Mouse (Mus musculus) MEL (cell line): Measurements from ENCODE around the gene Nsg1. TPM values are rescaled to one million over a fixed set of nuclear protein-coding genes. Genes with fewer than 3 reads are reported as not detected.

Experiments
- DNase-seq: peaks from one replicate; pipeline ENCODE4 v3.0.0; 2011; ENCODE audit warnings: low read depth, low spot score
- H3K27ac ChIP-seq: 2 replicates; pipeline ENCODE4 v1.5.1; 2012; ENCODE audit warnings: low read depth, mild to moderate bottlenecking, control low read depth, low read length, moderate library complexity; ENCODE audit not compliant: control insufficient read depth
- H3K27me3 ChIP-seq, 2 experiments: fragments of 150-350 bp in 1 of 2; sonication (generic) in 1 of 2; 2 replicates each; pipeline ENCODE4 v1.6.1; 2012; ENCODE audit warnings: low read length in 2 of 2, mild to moderate bottlenecking in 2 of 2, improper control_type of control experiment in 1 of 2, moderate library complexity in 1 of 2; ENCODE audit not compliant: insufficient read depth in 2 of 2, control insufficient read depth in 1 of 2
- H3K36me3 ChIP-seq, 2 experiments: 2 replicates each; pipeline ENCODE4 v1.6.1; 2012 to 2014; ENCODE audit warnings: low read length in 2 of 2, improper control_type of control experiment in 1 of 2, inconsistent platforms in 1 of 2, mild to moderate bottlenecking in 1 of 2; ENCODE audit not compliant: insufficient read depth in 2 of 2, control insufficient read depth in 1 of 2
- H3K4me1 ChIP-seq, 2 experiments: fragments of 150-350 bp in 1 of 2; sonication (generic) in 1 of 2; 2 replicates each; pipeline ENCODE4 v1.6.1; 2012; ENCODE audit warnings: low read length in 2 of 2, improper control_type of control experiment in 1 of 2, mild to moderate bottlenecking in 1 of 2; ENCODE audit not compliant: insufficient read depth in 2 of 2, control insufficient read depth in 1 of 2
- H3K4me3 ChIP-seq, 2 experiments: fragments of 150-350 bp in 1 of 2; sonication (generic) in 1 of 2; 2 replicates each; pipeline ENCODE4 v1.5.1; 2012; ENCODE audit warnings: low read depth in 2 of 2, low read length in 2 of 2, mild to moderate bottlenecking in 2 of 2, moderate library complexity in 2 of 2, control low read depth in 1 of 2, improper control_type of control experiment in 1 of 2; ENCODE audit not compliant: control insufficient read depth in 1 of 2, insufficient read depth in 1 of 2
- H3K79me2 ChIP-seq: 2 replicates; pipeline ENCODE4 v1.6.1; 2012; ENCODE audit warnings: mild to moderate bottlenecking, low read length, moderate library complexity; ENCODE audit not compliant: control insufficient read depth, poor library complexity, insufficient read depth
- H3K9ac ChIP-seq: 2 replicates; pipeline ENCODE4 v1.6.1; 2012; ENCODE audit warnings: low read depth, mild to moderate bottlenecking, control low read depth, low read length, moderate library complexity; ENCODE audit not compliant: control insufficient read depth, poor library complexity, severe bottlenecking
- H3K9me3 ChIP-seq: fragments of 150-350 bp; sonication (generic); replicated peaks from 2 replicates; pipeline ENCODE4 v1.6.1; 2012; ENCODE audit warnings: mild to moderate bottlenecking, low read length, improper control_type of control experiment, moderate library complexity; ENCODE audit not compliant: insufficient read depth
- BHLHE40 ChIP-seq: IDR thresholded peaks from 2 replicates; pipeline ENCODE4 v1.6.1; 2012; ENCODE audit warnings: low read depth, mild to moderate bottlenecking, inconsistent platforms, low read length, improper control_type of control experiment, borderline replicate concordance
- CHD1 ChIP-seq: IDR thresholded peaks from 2 replicates; pipeline ENCODE4 v1.6.1; 2012; ENCODE audit warnings: low read depth, mild to moderate bottlenecking, inconsistent platforms, low read length, improper control_type of control experiment
- CHD2 ChIP-seq: IDR thresholded peaks from 2 replicates; pipeline ENCODE4 v1.6.1; 2011; ENCODE audit warnings: low read length, improper control_type of control experiment
- CTCF ChIP-seq, 3 experiments: IDR thresholded peaks in 2 of 3; conservative IDR thresholded peaks in 1 of 3; 2 replicates each; pipeline ENCODE4 v1.5.1; 2011 to 2012; ENCODE audit warnings: low read length in 3 of 3, low read depth in 2 of 3, mild to moderate bottlenecking in 2 of 3, improper control_type of control experiment in 1 of 3, inconsistent platforms in 1 of 3, mixed read lengths in 1 of 3, moderate library complexity in 1 of 3; ENCODE audit not compliant: control insufficient read depth in 1 of 3, insufficient read depth in 1 of 3, poor library complexity in 1 of 3, severe bottlenecking in 1 of 3
- EP300 ChIP-seq, 2 experiments: IDR thresholded peaks; 2 replicates each; pipeline ENCODE4 v1.6.1; 2011; ENCODE audit warnings: improper control_type of control experiment in 2 of 2, low read length in 2 of 2, low read depth in 1 of 2, mild to moderate bottlenecking in 1 of 2
- ETS1 ChIP-seq: IDR thresholded peaks from 2 replicates; pipeline ENCODE4 v1.6.1; 2012; ENCODE audit warnings: low read depth, mild to moderate bottlenecking, inconsistent platforms, low read length, improper control_type of control experiment, moderate library complexity
- HCFC1 ChIP-seq: IDR thresholded peaks from 2 replicates; pipeline ENCODE4 v1.6.1; 2012; ENCODE audit warnings: low read depth, mild to moderate bottlenecking, inconsistent platforms, low read length, improper control_type of control experiment, moderate library complexity
- MAZ ChIP-seq: IDR thresholded peaks from 2 replicates; pipeline ENCODE4 v1.6.1; 2012; ENCODE audit warnings: low read depth, mild to moderate bottlenecking, inconsistent platforms, low read length, improper control_type of control experiment
- NELFE ChIP-seq: IDR thresholded peaks from 2 replicates; pipeline ENCODE4 v1.6.1; 2011; ENCODE audit warnings: low read depth, low read length, improper control_type of control experiment
- POLR2A ChIP-seq, 2 experiments: IDR thresholded peaks; 2 replicates each; pipeline ENCODE4 v1.6.1; 2011 to 2012; ENCODE audit warnings: low read length in 2 of 2, mild to moderate bottlenecking in 2 of 2, control low read depth in 1 of 2, improper control_type of control experiment in 1 of 2, low read depth in 1 of 2, moderate library complexity in 1 of 2; ENCODE audit not compliant: control insufficient read depth in 1 of 2, insufficient read depth in 1 of 2, poor library complexity in 1 of 2
- POLR2AphosphoS5 ChIP-seq: IDR thresholded peaks from 2 replicates; pipeline ENCODE4 v1.6.1; 2012; ENCODE audit warnings: low read depth, borderline replicate concordance, mild to moderate bottlenecking, inconsistent platforms, low read length, moderate library complexity, mixed read lengths
- TCF12 ChIP-seq: IDR thresholded peaks from 2 replicates; pipeline ENCODE4 v1.6.1; 2014; ENCODE audit warnings: low read depth, mild to moderate bottlenecking, inconsistent platforms, low read length, improper control_type of control experiment, moderate library complexity
- USF1 ChIP-seq: IDR thresholded peaks from 2 replicates; pipeline ENCODE4 v1.6.1; 2014; ENCODE audit warnings: low read depth, mild to moderate bottlenecking, inconsistent platforms, low read length, improper control_type of control experiment, moderate library complexity
- USF2 ChIP-seq, 2 experiments: IDR thresholded peaks; 2 replicates each; pipeline ENCODE4 v1.6.1; 2011 to 2012; ENCODE audit warnings: improper control_type of control experiment in 2 of 2, low read length in 2 of 2, borderline replicate concordance in 1 of 2, inconsistent platforms in 1 of 2, low read depth in 1 of 2, mild to moderate bottlenecking in 1 of 2; ENCODE audit not compliant: insufficient read depth in 1 of 2
- ZC3H11A ChIP-seq: IDR thresholded peaks from 2 replicates; pipeline ENCODE4 v1.6.1; 2012; ENCODE audit warnings: low read depth, mild to moderate bottlenecking, inconsistent platforms, low read length, improper control_type of control experiment
- ZKSCAN1 ChIP-seq: IDR thresholded peaks from 2 replicates; pipeline ENCODE4 v1.6.1; 2012; ENCODE audit warnings: low read depth, mild to moderate bottlenecking, inconsistent platforms, low read length, improper control_type of control experiment, moderate library complexity
- ZNF384 ChIP-seq: IDR thresholded peaks from 2 replicates; pipeline ENCODE4 v1.6.1; 2012; ENCODE audit warnings: low read depth, mild to moderate bottlenecking, inconsistent platforms, low read length, improper control_type of control experiment
- polyA plus RNA-seq, 2 experiments: library from polyadenylated mRNA; stranded (reverse) in 1 of 2; unstranded in 1 of 2; fragments of >175 nt in 1 of 2; fragments of >200 nt in 1 of 2; gene quantifications; 2 replicates each; pipeline versions ENCODE4 v1.2.1 to v1.2.4; 2012; ENCODE audit warnings: low replicate concordance in 2 of 2, low read depth in 1 of 2; ENCODE audit not compliant: insufficient read length in 2 of 2, insufficient read depth in 1 of 2, missing spikeins in 1 of 2
- total RNA-seq: library from RNA; depleted of rRNA; stranded (reverse); fragments of 300-350 nt; gene quantifications from 2 replicates; pipeline ENCODE4 v1.2.3, GENCODE M21; 2012

Gene Nsg1
- total and polyA plus RNA-seq, 3 experiments = 0.12 to 0.18 TPM; not detected in 1

DNA sequence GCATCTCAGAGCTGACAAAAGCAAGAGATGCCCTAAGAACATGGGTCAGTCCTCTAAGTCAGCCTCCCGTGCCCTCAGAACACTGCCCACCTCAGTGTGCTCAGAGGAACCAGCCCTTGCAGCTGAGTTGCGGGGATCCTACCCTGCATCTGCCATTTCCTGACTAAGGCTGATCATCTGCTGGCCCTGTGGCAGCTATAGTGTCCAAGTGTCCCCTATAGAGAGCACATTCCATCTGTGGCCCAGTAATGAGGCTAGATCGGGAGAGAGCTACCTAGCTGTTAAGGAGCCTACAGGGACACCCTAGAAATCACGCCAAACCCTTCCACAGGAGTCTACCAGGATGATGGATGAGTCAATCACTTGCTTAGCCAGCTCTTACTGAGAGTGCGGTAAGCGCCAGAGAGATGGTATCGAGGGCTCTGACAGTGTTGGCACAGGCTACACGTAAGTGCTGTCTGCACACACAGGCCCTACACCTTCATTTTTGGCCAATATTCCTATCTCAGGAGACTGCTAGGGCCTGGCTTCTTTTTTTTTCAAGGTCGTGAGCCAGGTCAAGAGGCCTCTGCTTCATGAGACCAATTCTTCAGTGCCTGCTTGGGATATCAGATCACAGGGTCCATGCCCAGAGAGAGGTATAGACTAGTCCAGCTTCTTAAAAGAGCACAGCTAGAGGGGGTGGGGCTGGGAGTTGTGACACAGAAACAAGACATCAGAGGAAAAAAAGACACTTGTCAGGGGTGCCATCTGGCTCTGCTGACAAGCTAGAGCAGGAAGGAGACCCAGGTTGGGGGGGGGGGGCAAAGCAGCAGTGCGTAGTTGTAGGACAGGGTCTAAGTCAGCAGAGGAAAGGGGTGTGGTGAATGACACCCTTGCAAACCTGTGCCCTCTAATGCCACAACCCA is 7.3 kb downstream of the Nsg1 start:
- no peak for TF ChIP-seq MAZ
- no peak for TF ChIP-seq NELFE
- no peak for TF ChIP-seq USF2 (IDR thresholded peaks at IDR 0.05; ENCODE audit: borderline replicate concordance in 1 of 2, insufficient read depth in 1 of 2, low read depth in 1 of 2, low read length in 2 of 2)
- TF ChIP-seq, all 39 proteins: peak for 0
- no peaks in the 10 kb centered on the region for H3K9me3 ChIP-seq
- no peaks in the 10 kb centered on the region for H3K4me1 ChIP-seq
- H3K36me3 ChIP-seq = no peaks in the 10 kb centered on the region
- no peak overlapping the region for H3K27ac ChIP-seq
- H3K27me3 ChIP-seq = no peaks in the 10 kb centered on the region
- no peak for DNase-seq
- no peak overlapping the region for H3K9ac ChIP-seq
- no peaks in the 10 kb centered on the region for H3K79me2 ChIP-seq
- H3K4me3 ChIP-seq = no peak overlapping the region

DNA sequence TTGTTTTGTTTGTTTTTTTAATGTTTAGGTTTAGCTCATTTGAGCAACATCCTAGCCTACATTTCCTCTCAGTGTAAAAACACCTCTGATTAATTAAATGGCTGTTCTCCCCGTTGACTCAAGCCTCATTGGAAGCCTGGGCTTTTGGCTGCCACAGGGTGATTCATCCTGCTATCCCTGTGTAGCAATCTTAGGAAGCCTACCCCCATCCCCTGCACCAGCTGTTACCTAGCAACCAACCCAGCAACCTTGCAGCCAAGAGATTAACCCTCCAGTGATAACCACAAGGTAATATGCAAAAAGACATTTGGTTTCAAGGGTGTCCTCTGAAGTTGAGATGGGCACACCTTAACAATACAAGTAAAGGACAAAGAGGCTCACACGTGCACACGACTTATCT is 8.4 kb downstream of the Nsg1 start:
- Histone ChIP-seq H3K9me3 (no peaks in the 10 kb centered on the region), H3K79me2 (no peaks in the 10 kb centered on the region), H3K27ac (no peak overlapping the region), H3K27me3 (no peaks in the 10 kb centered on the region), H3K4me3 (no peak overlapping the region), H3K4me1 (no peaks in the 10 kb centered on the region), H3K9ac (no peak overlapping the region), H3K36me3 (no peaks in the 10 kb centered on the region)
- TF ChIP-seq MAZ (no peak), POLR2A (IDR thresholded peaks at IDR 0.05; ENCODE audit: control insufficient read depth in 1 of 2, insufficient read depth in 1 of 2, low read depth in 1 of 2, low read length in 2 of 2, poor library complexity in 1 of 2) (no peak), CTCF (IDR thresholded peaks at IDR 0.05 in 2 of 3, conservative IDR thresholded peaks at IDR 0.05 in 1 of 3; ENCODE audit: control insufficient read depth in 1 of 3, insufficient read depth in 1 of 3, low read depth in 2 of 3, low read length in 3 of 3, poor library complexity in 1 of 3, severe bottlenecking in 1 of 3) (no peak), ETS1 (no peak), TCF12 (no peak)
- no peak for DNase-seq

DNA sequence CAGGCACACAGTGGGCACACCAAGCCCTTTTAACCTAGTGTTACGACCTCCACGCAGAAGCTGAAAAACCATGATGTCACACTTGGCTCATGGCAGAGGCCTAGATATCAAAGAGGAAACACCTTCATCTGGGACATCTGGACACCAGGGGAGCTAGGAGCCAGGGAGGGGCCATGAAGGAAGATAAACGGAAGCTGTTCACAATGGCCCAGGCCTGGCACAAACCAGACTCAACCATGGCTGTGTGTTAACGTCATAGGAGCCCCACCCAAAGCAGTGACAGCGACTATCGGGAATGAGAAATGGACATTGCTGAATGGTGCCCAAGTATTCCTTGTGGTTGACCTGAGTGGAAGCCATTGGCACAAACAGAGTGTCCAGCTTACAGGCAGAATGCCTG is 13.2 kb downstream of the Nsg1 start:
- no peak for TF ChIP-seq NELFE
- TF ChIP-seq BHLHE40 = no peak
- TF ChIP-seq HCFC1 = no peak
- TF ChIP-seq USF1 = no peak
- no peak for TF ChIP-seq ZC3H11A
- no peak for TF ChIP-seq USF2 (IDR thresholded peaks at IDR 0.05; ENCODE audit: borderline replicate concordance in 1 of 2, insufficient read depth in 1 of 2, low read depth in 1 of 2, low read length in 2 of 2)
- TF ChIP-seq CHD1 = no peak
- no peak for TF ChIP-seq EP300 (IDR thresholded peaks at IDR 0.05; ENCODE audit: low read depth in 1 of 2, low read length in 2 of 2)
- TF ChIP-seq ZKSCAN1 = no peak
- no peak for TF ChIP-seq POLR2A (IDR thresholded peaks at IDR 0.05; ENCODE audit: control insufficient read depth in 1 of 2, insufficient read depth in 1 of 2, low read depth in 1 of 2, low read length in 2 of 2, poor library complexity in 1 of 2)
- no peak for TF ChIP-seq POLR2AphosphoS5
- no peak for TF ChIP-seq CHD2
- TF ChIP-seq ZNF384 = no peak
- H3K27me3 ChIP-seq = no peaks in the 10 kb centered on the region
- no peaks in the 10 kb centered on the region for H3K79me2 ChIP-seq
- no peaks in the 10 kb centered on the region for H3K4me1 ChIP-seq
- no peaks in the 10 kb centered on the region for H3K36me3 ChIP-seq
- no peaks in the 10 kb centered on the region for H3K9me3 ChIP-seq
- H3K9ac ChIP-seq = no peak overlapping the region
- DNase-seq = peak; percentile 28
- no peak overlapping the region for H3K27ac ChIP-seq
- H3K4me3 ChIP-seq = no peak overlapping the region
